Mouse (Mus musculus): ENCODE measurements at regions not wholly inside any gene's neighbourhood (a gene's known extent, or its start where the extent isn't known, plus 50 kb on each side); places are given as distances from the start of the nearest gene placed in this dataset.

GRCm38 (mm10) chr10:92336138-92336537, 386.1 kb downstream of the Nedd1 start:
- DNase-seq (ENCODE audit: low read depth, low spot score) = no peak

GRCm38 (mm10) chr10:92335141-92335540, 387.1 kb downstream of the Nedd1 start:
- DNase-seq (ENCODE audit: low read depth, low spot score) = no peak

GRCm38 (mm10) chr10:92333869-92334268, 388.4 kb downstream of the Nedd1 start:
- DNase-seq (ENCODE audit: low read depth, low spot score) = no peak

- peak; percentile 39 for DNase-seq (ENCODE audit: low read depth, low spot score)
Measured at GRCm38 (mm10) chr10:92333042-92333774, 389.0 kb downstream of the Nedd1 start.

- no peak for DNase-seq (ENCODE audit: low read depth, low spot score)
Measured at GRCm38 (mm10) chr10:92330150-92330549, 392.1 kb downstream of the Nedd1 start.

- no peak for DNase-seq (ENCODE audit: low read depth, low spot score)
Measured at GRCm38 (mm10) chr10:92329661-92330060, 392.6 kb downstream of the Nedd1 start.

- DNase-seq (ENCODE audit: low read depth, low spot score) = no peak
Measured at GRCm38 (mm10) chr10:92325284-92325989, 396.8 kb downstream of the Nedd1 start.

- DNase-seq (ENCODE audit: low read depth, low spot score) = no peak
Measured at GRCm38 (mm10) chr10:92314606-92315005, 407.6 kb downstream of the Nedd1 start.

GRCm38 (mm10) chr10:92312278-92312677, 409.9 kb downstream of the Nedd1 start:
- no peak for DNase-seq (ENCODE audit: low read depth, low spot score)

- DNase-seq (ENCODE audit: low read depth, low spot score) = no peak
Measured at GRCm38 (mm10) chr10:92308643-92309042, 413.6 kb downstream of the Nedd1 start.

- no peak for DNase-seq (ENCODE audit: low read depth, low spot score)
Measured at GRCm38 (mm10) chr10:92307861-92308260, 414.4 kb downstream of the Nedd1 start.

- DNase-seq (ENCODE audit: low read depth, low spot score) = no peak
Measured at GRCm38 (mm10) chr10:92298693-92299092, 423.5 kb downstream of the Nedd1 start.

- no peak for DNase-seq (ENCODE audit: low read depth, low spot score)
Measured at GRCm38 (mm10) chr10:92296837-92297236, 425.4 kb downstream of the Nedd1 start.

GRCm38 (mm10) chr10:92296303-92296702, 425.9 kb downstream of the Nedd1 start:
- no peak for DNase-seq (ENCODE audit: low read depth, low spot score)

- no peak for DNase-seq (ENCODE audit: low read depth, low spot score)
Measured at GRCm38 (mm10) chr10:92293261-92293660, 429.0 kb downstream of the Nedd1 start.

GRCm38 (mm10) chr10:92289230-92289629, 433.0 kb downstream of the Nedd1 start:
- DNase-seq (ENCODE audit: low read depth, low spot score) = no peak

GRCm38 (mm10) chr10:92284231-92284630, 438.0 kb downstream of the Nedd1 start:
- DNase-seq (ENCODE audit: low read depth, low spot score) = no peak

- no peak for DNase-seq (ENCODE audit: low read depth, low spot score)
Measured at GRCm38 (mm10) chr10:92277981-92278380, 444.2 kb downstream of the Nedd1 start.

GRCm38 (mm10) chr10:92257815-92258214, 464.4 kb downstream of the Nedd1 start:
- no peak for DNase-seq (ENCODE audit: low read depth, low spot score)

- DNase-seq (ENCODE audit: low read depth, low spot score) = peak; percentile 37
Measured at GRCm38 (mm10) chr10:92248648-92249047, 473.6 kb downstream of the Nedd1 start.

- no peak for DNase-seq (ENCODE audit: low read depth, low spot score)
Measured at GRCm38 (mm10) chr10:92247449-92247805, 474.8 kb downstream of the Nedd1 start.

- DNase-seq (ENCODE audit: low read depth, low spot score) = no peak
Measured at GRCm38 (mm10) chr10:92246785-92247448, 475.3 kb downstream of the Nedd1 start.
